In genomic region chr2:123936896-123937295, GRCm38 (mm10) we compare ENCODE assay signal across 6 mouse cellular contexts.
"Had no signal": no experiment of that assay in that cellular context is flagged by ENCODE, and none has a peak within 500 bp of the region (broad histone marks: within the 10 kb centered on the region; RNA-seq: fewer than 3 reads in every experiment).

No protein-coding gene starts in this region.

- DNase-seq: kidney, postnatal 4 days; liver; liver, embryonic 13.5 days; liver, postnatal 0 days; right cerebral cortex, postnatal 14 days; thymus, postnatal 36 days had no signal

- ATAC-seq: liver, postnatal 0 days had no signal
